Mouse (Mus musculus): Measurements from ENCODE around the gene Itih1.

DNA sequence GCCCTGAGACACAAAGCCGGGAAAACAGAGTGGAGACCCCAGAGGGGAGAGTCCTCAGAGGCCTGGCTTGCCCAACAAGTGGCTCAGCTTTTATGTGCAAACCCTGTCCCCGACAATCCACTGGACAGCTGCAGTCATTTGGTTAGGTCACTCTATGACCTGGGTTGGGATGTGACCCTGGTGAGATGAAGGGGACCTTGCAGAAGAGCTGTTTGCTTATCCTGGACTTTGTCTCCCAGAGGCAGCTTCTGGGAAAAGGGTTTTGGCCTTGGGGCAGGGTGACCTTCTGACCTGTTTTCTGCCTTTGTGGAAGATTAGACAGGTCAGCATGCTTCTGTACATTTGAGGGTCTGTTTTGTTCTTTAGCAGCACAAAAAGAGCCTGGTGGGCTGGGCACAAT is 1.7 kb upstream of the Itih1 start:
- TF ChIP-seq GATA1 (IDR thresholded peaks at IDR 0.05; ENCODE audit: borderline replicate concordance, low read length) (no peak), FLI1 (IDR thresholded peaks at IDR 0.05; ENCODE audit: low read length) (no peak)
